Mouse (Mus musculus): ENCODE data around the gene Cdc14b. TPM values are rescaled to one million over a fixed set of nuclear protein-coding genes. Genes with fewer than 3 reads are reported as not detected.

Cdc14b gene
- total and polyA plus RNA-seq, 2 experiments: 7.6 to 31.7 TPM

DNA sequence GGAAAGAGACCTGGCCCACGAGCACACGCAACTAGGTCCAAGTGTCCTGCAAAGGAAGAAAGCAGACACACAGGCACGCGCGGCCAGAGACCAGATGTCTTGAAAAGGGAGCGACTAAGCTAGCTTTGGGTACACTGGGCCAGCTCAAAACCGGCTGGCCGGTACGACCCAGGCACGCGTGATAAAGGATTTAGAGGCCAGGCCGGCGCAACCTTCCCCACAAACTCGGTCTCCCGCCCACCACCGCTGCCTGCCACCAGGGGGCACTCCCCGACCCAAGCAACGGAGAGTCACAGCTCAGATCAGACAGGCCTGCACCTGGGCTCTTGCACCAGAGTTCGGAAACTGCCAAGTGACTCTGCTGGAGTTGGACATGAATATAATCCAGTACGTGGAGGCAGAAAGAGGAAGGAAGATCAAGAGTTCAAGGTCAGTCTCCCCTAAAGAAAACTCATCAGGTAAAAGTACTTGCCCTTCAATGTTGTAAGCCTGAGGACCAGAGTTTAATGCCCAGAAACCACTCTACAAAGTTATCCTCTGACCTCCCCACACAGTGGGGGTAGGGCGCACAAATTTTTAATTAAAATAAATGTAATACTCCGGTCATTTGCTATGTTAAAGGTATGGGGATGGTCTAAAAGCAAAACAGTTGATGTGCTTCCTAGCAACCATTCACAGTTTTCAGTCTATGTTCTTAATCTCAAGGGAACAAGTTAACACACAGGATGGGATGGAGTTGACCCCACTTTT is 26.1 kb downstream of the Cdc14b start:
- Histone ChIP-seq H3K79me2 (ENCODE audit: control insufficient read depth, insufficient read depth, low read length) (no peaks in the 10 kb centered on the region; the same call in 1 of the 2 replicates), H3K4me3 (ENCODE audit: insufficient read depth, low read depth, low read length) (peak overlapping the region; percentile 85), H3K27me3 (ENCODE audit: control insufficient read depth, insufficient read depth, low read length) (no peaks in the 10 kb centered on the region), H3K36me3 (ENCODE audit: control insufficient read depth, insufficient read depth, low read length) (peaks cover 7% of the 10 kb centered on the region; the same call in 1 of the 2 replicates), H3K9ac (ENCODE audit: low read depth, low read length) (peak overlapping the region; percentile 80), H3K27ac (replicated peaks; ENCODE audit: insufficient read depth, low read depth, low read length) (peak overlapping the region; percentile 98), H3K4me1 (ENCODE audit: control insufficient read depth, insufficient read depth, low read length) (peaks cover 13% of the 10 kb centered on the region)
- TF ChIP-seq POLR2A (IDR thresholded peaks at IDR 0.05; ENCODE audit: extremely low read depth, insufficient read depth, low read length) (no peak), CTCF (IDR thresholded peaks at IDR 0.05; ENCODE audit: low read depth, low read length) (peak; percentile 91)
- peak; percentile 90 for DNase-seq (ENCODE audit: extremely low read depth, low read depth, low spot score)
- 4% methylated on average over 22 of the region's 22 CpGs for WGBS

DNA sequence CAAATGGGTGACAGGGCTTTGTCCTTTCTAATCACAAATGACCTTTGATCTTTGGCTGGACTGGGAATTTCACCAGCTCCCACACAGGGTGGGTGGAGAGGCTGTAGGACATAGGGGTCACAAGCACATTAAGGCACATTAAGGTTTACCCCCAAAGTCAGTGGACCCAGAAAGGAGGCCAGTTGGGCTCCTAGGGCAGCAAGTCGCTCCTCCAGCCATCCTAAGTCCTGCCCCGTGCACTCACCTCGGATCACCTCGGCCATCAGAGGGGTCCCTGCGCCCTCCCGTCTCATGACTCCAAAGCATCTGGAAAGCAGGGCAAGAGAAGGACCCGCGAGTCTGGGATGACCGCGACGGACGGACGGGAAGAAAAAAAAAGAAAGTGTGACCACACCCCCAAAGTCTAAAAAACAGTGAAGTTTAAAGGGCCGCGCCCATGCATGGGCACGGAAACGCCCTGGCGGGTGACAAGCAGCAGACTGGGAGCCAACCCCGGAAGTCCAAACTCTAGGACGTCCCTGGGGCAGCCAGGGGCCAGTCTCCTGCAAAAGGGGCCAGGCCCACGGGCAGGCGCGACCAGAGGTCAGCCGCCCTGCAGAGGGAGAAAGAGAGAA is 26.8 kb downstream of the Cdc14b start:
- H3K27ac ChIP-seq (replicated peaks; ENCODE audit: insufficient read depth, low read depth, low read length): peak overlapping the region; percentile 98
- H3K4me1 ChIP-seq (ENCODE audit: control insufficient read depth, insufficient read depth, low read length): peaks cover 13% of the 10 kb centered on the region
- H3K9ac ChIP-seq (ENCODE audit: low read depth, low read length): peak overlapping the region; percentile 82
- peaks cover 2% of the 10 kb centered on the region; the same call in 1 of the 2 replicates for H3K79me2 ChIP-seq (ENCODE audit: control insufficient read depth, insufficient read depth, low read length)
- no peaks in the 10 kb centered on the region for H3K27me3 ChIP-seq (ENCODE audit: control insufficient read depth, insufficient read depth, low read length)
- peak; percentile 92 for DNase-seq (ENCODE audit: extremely low read depth, low read depth, low spot score)
- WGBS: under 1% methylated on average over 24 of the region's 24 CpGs
- peaks cover 12% of the 10 kb centered on the region for H3K36me3 ChIP-seq (ENCODE audit: control insufficient read depth, insufficient read depth, low read length)
- TF ChIP-seq CTCF (IDR thresholded peaks at IDR 0.05; ENCODE audit: low read depth, low read length) (no peak), POLR2A (IDR thresholded peaks at IDR 0.05; ENCODE audit: extremely low read depth, insufficient read depth, low read length) (0 out of 2 replicates have a peak, but pooled peaks have one; percentile 28)
- H3K4me3 ChIP-seq (ENCODE audit: insufficient read depth, low read depth, low read length): peak overlapping the region; percentile 85

DNA sequence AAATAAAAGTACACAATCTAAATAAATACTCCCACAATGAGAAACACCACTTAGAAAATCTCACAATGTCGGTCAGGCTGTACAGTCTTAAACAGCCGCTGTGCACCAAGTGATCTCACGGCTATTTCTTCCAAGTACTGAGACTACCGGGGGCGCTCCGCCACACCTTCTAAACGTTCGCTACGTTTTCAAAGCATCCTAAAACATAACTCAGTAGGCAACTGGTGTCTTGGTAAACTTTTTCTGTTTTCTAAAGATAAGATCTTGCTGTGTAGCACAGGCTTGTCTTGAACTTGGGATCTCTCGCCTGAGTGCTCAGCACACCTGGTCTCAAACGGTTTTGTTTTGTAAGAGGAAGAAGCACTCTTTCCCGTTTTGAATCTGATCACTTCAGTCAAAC is 29.0 kb downstream of the Cdc14b start:
- Histone ChIP-seq H3K4me3 (ENCODE audit: insufficient read depth, low read depth, low read length) (no peak overlapping the region), H3K79me2 (ENCODE audit: control insufficient read depth, insufficient read depth, low read length) (peaks cover 3% of the 10 kb centered on the region; the same call in 1 of the 2 replicates), H3K36me3 (ENCODE audit: control insufficient read depth, insufficient read depth, low read length) (peaks cover 18% of the 10 kb centered on the region), H3K27me3 (ENCODE audit: control insufficient read depth, insufficient read depth, low read length) (no peaks in the 10 kb centered on the region), H3K27ac (replicated peaks; ENCODE audit: insufficient read depth, low read depth, low read length) (no peak overlapping the region), H3K9ac (ENCODE audit: low read depth, low read length) (no peak overlapping the region), H3K4me1 (ENCODE audit: control insufficient read depth, insufficient read depth, low read length) (peaks cover 13% of the 10 kb centered on the region)
- TF ChIP-seq CTCF (IDR thresholded peaks at IDR 0.05; ENCODE audit: low read depth, low read length): no peak
- no peak for TF ChIP-seq POLR2A (IDR thresholded peaks at IDR 0.05; ENCODE audit: extremely low read depth, insufficient read depth, low read length)
- 85% methylated on average over 12 of the region's 12 CpGs for WGBS
- no peak for DNase-seq (ENCODE audit: extremely low read depth, low read depth, low spot score)

DNA sequence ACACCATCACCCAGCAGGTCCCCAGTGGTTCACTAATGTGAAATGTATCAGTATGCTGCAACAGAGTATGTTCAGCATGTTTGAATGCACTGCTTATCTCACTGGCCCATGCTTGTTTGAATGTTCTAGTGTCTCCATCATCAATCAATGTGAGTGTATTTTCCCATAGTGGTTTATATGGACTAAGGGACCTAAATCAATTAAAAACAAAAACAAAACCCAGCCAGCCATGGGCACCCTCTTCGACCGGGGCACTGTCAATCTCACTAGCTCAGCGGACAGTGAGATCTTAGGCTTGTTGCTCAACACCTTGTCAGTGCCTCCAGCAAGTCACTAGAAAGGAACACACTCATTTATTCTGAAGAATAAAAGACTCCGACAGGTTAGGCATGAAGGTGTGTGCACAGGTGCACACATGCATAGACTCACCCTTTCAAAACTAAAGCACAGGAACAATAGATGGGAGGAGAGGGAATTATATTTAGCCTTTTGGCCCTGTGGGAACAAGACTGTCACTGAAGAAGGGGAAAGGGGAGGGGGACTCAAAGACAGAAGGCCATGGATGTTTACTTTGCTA is 30.3 kb downstream of the Cdc14b start:
- Histone ChIP-seq H3K36me3 (ENCODE audit: control insufficient read depth, insufficient read depth, low read length) (peaks cover 22% of the 10 kb centered on the region), H3K27me3 (ENCODE audit: control insufficient read depth, insufficient read depth, low read length) (no peaks in the 10 kb centered on the region), H3K9ac (ENCODE audit: low read depth, low read length) (no peak overlapping the region), H3K27ac (replicated peaks; ENCODE audit: insufficient read depth, low read depth, low read length) (0 out of 2 replicates have a peak overlapping the region, but pooled peaks have one; percentile 14), H3K4me1 (ENCODE audit: control insufficient read depth, insufficient read depth, low read length) (peaks cover 11% of the 10 kb centered on the region), H3K79me2 (ENCODE audit: control insufficient read depth, insufficient read depth, low read length) (peaks cover 3% of the 10 kb centered on the region; the same call in 1 of the 2 replicates), H3K4me3 (ENCODE audit: insufficient read depth, low read depth, low read length) (no peak overlapping the region)
- DNase-seq (ENCODE audit: extremely low read depth, low read depth, low spot score): peak; percentile 69
- WGBS: 24% methylated on average over 4 of the region's 4 CpGs
- TF ChIP-seq CTCF (IDR thresholded peaks at IDR 0.05; ENCODE audit: low read depth, low read length): no peak
- TF ChIP-seq POLR2A (IDR thresholded peaks at IDR 0.05; ENCODE audit: extremely low read depth, insufficient read depth, low read length): no peak

DNA sequence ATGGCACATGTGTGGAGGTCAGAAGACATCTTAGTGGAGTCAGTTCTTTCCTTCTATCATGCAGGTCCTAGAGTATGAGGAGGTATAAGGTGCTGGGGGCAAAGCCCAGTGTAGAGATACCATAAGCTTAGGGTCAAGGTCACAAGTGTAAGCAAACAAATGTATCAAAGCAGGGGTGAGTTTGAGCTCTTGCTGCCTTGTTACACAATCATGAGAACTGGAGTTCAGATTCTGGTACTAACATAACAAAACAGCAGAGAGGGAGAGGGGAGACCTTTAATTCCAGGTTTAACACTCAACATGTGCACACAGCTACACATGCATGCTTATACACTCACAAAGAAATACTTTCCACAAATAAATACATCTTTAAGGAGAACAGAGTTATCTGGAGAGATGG is 32.4 kb downstream of the Cdc14b start:
- TF ChIP-seq CTCF (IDR thresholded peaks at IDR 0.05; ENCODE audit: low read depth, low read length) (no peak), POLR2A (IDR thresholded peaks at IDR 0.05; ENCODE audit: extremely low read depth, insufficient read depth, low read length) (no peak)
- Histone ChIP-seq H3K9ac (ENCODE audit: low read depth, low read length) (no peak overlapping the region), H3K4me1 (ENCODE audit: control insufficient read depth, insufficient read depth, low read length) (peaks cover 17% of the 10 kb centered on the region), H3K36me3 (ENCODE audit: control insufficient read depth, insufficient read depth, low read length) (peaks cover 25% of the 10 kb centered on the region), H3K4me3 (ENCODE audit: insufficient read depth, low read depth, low read length) (no peak overlapping the region), H3K79me2 (ENCODE audit: control insufficient read depth, insufficient read depth, low read length) (peaks cover 3% of the 10 kb centered on the region; the same call in 1 of the 2 replicates), H3K27me3 (ENCODE audit: control insufficient read depth, insufficient read depth, low read length) (no peaks in the 10 kb centered on the region), H3K27ac (replicated peaks; ENCODE audit: insufficient read depth, low read depth, low read length) (peak overlapping the region; percentile 59; the same call in 1 of the 2 replicates)
- DNase-seq (ENCODE audit: extremely low read depth, low read depth, low spot score): peak; percentile 64

Measured in liver, adult 2 months (tissue).